Mouse (Mus musculus): ENCODE data around the gene P3h4. TPM values are rescaled to one million over a fixed set of nuclear protein-coding genes. Genes with fewer than 3 reads are reported as not detected.
A peak's percentile ranks its signal among the peaks of the same experiment; 100 is the strongest.

The P3h4 gene
- total RNA-seq, 1 experiment from 2014 or later: 29.4 TPM

- peak; percentile 70 for DNase-seq
These were observed 6.4 kb downstream of the P3h4 start for GRCm38 (mm10) chr11:100408076-100408834.

GRCm38 (mm10) chr11:100406995-100407705 lies 7.5 kb downstream of the P3h4 start:
- no peak for DNase-seq

GRCm38 (mm10) chr11:100406273-100406672 lies 8.4 kb downstream of the P3h4 start:
- DNase-seq: no peak

GRCm38 (mm10) chr11:100404456-100405074 lies 10.1 kb downstream of the P3h4 start:
- no peak for DNase-seq

- DNase-seq: no peak
These were observed 11.0 kb downstream of the P3h4 start for GRCm38 (mm10) chr11:100403445-100404134.

- no peak for DNase-seq
These were observed 12.0 kb downstream of the P3h4 start for GRCm38 (mm10) chr11:100402682-100403081.

- no peak for DNase-seq
These were observed 12.4 kb downstream of the P3h4 start for GRCm38 (mm10) chr11:100402240-100402639.

GRCm38 (mm10) chr11:100400842-100401241 lies 13.8 kb downstream of the P3h4 start:
- no peak for DNase-seq

GRCm38 (mm10) chr11:100399727-100400538 lies 14.7 kb downstream of the P3h4 start:
- no peak for DNase-seq

- no peak for DNase-seq
These were observed 15.3 kb downstream of the P3h4 start for GRCm38 (mm10) chr11:100399320-100399719.

- DNase-seq: no peak
These were observed 16.1 kb downstream of the P3h4 start for GRCm38 (mm10) chr11:100398517-100398916.

GRCm38 (mm10) chr11:100397600-100398389 lies 16.8 kb downstream of the P3h4 start, which contains the start of gene Jup:
Jup (minus strand) TSS chr11:100397763.
- peak; percentile 99 for DNase-seq

- no peak for DNase-seq
These were observed 17.6 kb downstream of the P3h4 start for GRCm38 (mm10) chr11:100396886-100397599.

GRCm38 (mm10) chr11:100395861-100396631 lies 18.6 kb downstream of the P3h4 start:
- DNase-seq: no peak

- peak; percentile 76 for DNase-seq
These were observed 19.4 kb downstream of the P3h4 start for GRCm38 (mm10) chr11:100395200-100395599.

GRCm38 (mm10) chr11:100394353-100395074 lies 20.1 kb downstream of the P3h4 start:
- DNase-seq: no peak

GRCm38 (mm10) chr11:100393733-100394132 lies 20.9 kb downstream of the P3h4 start:
- DNase-seq: no peak

- no peak for DNase-seq
These were observed 21.7 kb downstream of the P3h4 start for GRCm38 (mm10) chr11:100392958-100393357.
